Mouse (Mus musculus) thymus, adult 2 months (tissue): ENCODE measurements around the gene Wwc2.

ENCODE experiments used
- CTCF ChIP-seq: fragments of 200-500 bp; IDR thresholded peaks from 2 replicates; pipeline ENCODE4 v1.5.1; 2012; ENCODE audit warnings: mild to moderate bottlenecking, control low read depth, low read length, moderate library complexity, borderline replicate concordance; ENCODE audit not compliant: control insufficient read depth, poor library complexity, insufficient read depth; ENCODE audit errors: extremely low read depth
- POLR2A ChIP-seq: fragments of 200-500 bp; IDR thresholded peaks from 2 replicates; pipeline ENCODE4 v1.6.1; 2012; ENCODE audit warnings: mild to moderate bottlenecking, low read length, control low read depth, moderate library complexity; ENCODE audit not compliant: control insufficient read depth, poor library complexity, insufficient read depth; ENCODE audit errors: extremely low read depth

DNA sequence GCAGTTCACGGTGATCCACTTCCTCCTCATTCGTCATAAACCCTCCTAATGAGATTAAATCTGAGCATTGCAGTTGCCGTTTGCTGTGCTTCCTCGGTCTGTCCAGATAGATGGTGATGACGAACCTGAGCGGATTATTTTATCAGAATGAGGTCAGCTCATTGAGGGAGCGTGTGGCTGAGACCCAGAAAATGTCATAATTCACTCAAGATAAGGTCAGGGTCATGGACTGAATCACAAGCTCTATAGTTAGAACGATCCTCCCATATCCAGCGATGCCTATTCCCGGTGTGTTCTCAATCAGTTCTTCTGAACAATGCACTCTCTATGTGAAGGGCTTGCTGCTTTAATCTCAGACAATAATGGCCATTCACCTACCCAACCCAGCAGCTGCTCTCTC, 203.0 kb downstream of the Wwc2 start:
- TF ChIP-seq CTCF (no peak), POLR2A (no peak)
